Mouse (Mus musculus): Measurements from ENCODE around the gene Hnf1a. TPM values are rescaled to one million over a fixed set of nuclear protein-coding genes. Genes with fewer than 3 reads are reported as not detected.
"Not testable (repeated sequence)": the region's sequence is repeated elsewhere in the genome, so short reads cannot be mapped to it uniquely, and the experiment has no call there.

The Hnf1a gene
- polyA plus RNA-seq, 1 experiment from 2014 or later, result 0.05 TPM

DNA sequence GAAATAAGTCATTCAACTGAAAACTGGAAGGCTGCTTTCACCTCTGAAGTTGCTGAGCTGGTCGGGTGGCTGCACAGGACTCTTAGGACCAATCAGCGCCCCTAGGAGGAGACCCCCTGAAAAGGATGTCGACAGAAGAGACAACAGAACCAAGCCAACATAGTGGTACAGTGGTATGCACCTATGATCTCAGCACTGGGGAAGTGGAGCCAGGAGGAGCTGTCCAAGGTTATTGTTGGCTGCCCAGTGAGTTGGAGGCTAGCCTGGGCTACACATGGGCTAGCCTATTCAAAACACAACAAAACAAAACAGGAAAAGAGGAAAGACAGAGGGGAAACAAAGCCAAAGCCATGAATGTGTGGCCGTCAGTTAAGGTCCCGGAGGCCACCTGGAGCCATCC lies 12.8 kb downstream of the Hnf1a start:
- WGBS, result 83% methylated on average over 5 of the region's 5 CpGs
- no peak for ATAC-seq (ENCODE audit: low FRiP score, low read depth)
- H3K27me3 ChIP-seq (replicated peaks), result no peaks in the 10 kb centered on the region
- no peaks in the 10 kb centered on the region for H3K9me3 ChIP-seq
- H3K4me3 ChIP-seq, result no peak overlapping the region
- H3K36me3 ChIP-seq, result no peaks in the 10 kb centered on the region
- no peak overlapping the region for H3K9ac ChIP-seq
- H3K27ac ChIP-seq, result no peak overlapping the region
- no peak overlapping the region for H3K4me2 ChIP-seq (replicated peaks)
- H3K4me1 ChIP-seq, result no peaks in the 10 kb centered on the region

DNA sequence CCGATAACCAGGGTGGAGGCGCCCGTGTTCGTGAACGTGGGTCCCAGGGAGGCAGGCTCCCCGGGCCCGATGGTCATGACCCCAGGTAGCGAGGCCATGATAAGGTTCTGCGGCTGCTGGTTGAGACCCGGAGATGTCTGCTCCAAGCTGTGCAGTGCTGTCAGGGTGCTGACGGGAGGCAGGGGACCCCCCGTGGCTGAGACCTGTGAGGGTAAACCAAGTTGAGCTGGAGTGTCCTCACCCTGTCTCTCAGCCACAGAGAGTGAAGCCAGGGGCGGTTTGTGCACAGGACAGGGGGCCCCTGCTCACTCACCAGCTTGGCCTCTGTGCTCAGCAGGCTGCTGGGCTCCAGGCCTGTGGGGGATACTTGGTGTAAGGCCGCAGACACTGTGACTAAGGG lies 17.6 kb downstream of the Hnf1a start:
- ATAC-seq (ENCODE audit: low FRiP score, low read depth), result no peak
- peaks cover 14% of the 10 kb centered on the region for H3K36me3 ChIP-seq
- peaks cover 14% of the 10 kb centered on the region for H3K4me1 ChIP-seq
- H3K27ac ChIP-seq, result no peak overlapping the region
- H3K4me2 ChIP-seq (replicated peaks), result no peak overlapping the region
- no peaks in the 10 kb centered on the region for H3K27me3 ChIP-seq (replicated peaks)
- H3K4me3 ChIP-seq, result no peak overlapping the region
- no peaks in the 10 kb centered on the region for H3K9me3 ChIP-seq
- no peak overlapping the region for H3K9ac ChIP-seq
- WGBS, result 92% methylated on average over 14 of the region's 14 CpGs

DNA sequence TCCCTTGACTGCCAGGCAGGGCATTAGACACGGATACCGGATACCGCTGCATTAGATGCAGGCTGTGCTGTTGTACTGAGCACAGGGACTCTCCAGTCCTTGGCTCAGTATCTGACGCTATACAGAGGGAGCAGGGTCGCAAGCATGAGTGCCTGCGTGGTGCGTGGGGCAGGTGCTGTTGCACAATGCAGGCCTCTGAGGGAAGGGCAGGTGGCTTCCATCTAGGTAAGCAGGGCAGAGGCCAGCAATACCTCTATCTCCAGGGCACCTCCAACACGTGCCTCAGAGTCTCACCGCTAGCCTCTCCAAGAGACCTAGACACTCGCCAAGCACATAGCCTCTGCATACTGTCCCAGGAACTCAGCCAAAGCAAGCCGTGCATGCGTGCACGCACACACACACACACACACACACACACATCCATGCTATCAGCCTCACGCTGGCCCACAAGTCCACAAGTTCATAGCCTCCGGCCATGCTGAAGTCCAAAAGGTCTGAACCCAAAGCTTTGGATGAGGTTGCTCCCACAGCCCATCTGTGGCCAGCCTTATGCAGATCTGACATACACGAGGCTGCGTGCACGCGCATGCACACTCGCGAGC lies 19.5 kb downstream of the Hnf1a start:
- Histone ChIP-seq H3K27ac (no peak overlapping the region), H3K4me3 (no peak overlapping the region), H3K9ac (no peak overlapping the region), H3K27me3 (replicated peaks) (no peaks in the 10 kb centered on the region), H3K4me1 (peaks cover 14% of the 10 kb centered on the region), H3K4me2 (replicated peaks) (no peak overlapping the region), H3K36me3 (peaks cover 34% of the 10 kb centered on the region), H3K9me3 (no peaks in the 10 kb centered on the region)
- WGBS, result 88% methylated on average over 21 of the region's 21 CpGs
- ATAC-seq (ENCODE audit: low FRiP score, low read depth), result no peak

GRCm38 (mm10) chr5:114950669-114951068 lies 20.2 kb downstream of the Hnf1a start:
- Histone ChIP-seq H3K9me3 (no peaks in the 10 kb centered on the region), H3K4me3 (no peak overlapping the region), H3K9ac (no peak overlapping the region), H3K4me2 (replicated peaks) (no peak overlapping the region), H3K36me3 (peaks cover 40% of the 10 kb centered on the region), H3K4me1 (peaks cover 14% of the 10 kb centered on the region), H3K27ac (no peak overlapping the region), H3K27me3 (replicated peaks) (no peaks in the 10 kb centered on the region)
- ATAC-seq (ENCODE audit: low FRiP score, low read depth), result no peak
- WGBS, result 74% methylated on average over 12 of the region's 12 CpGs

GRCm38 (mm10) chr5:114949812-114950211 lies 21.1 kb downstream of the Hnf1a start:
- Histone ChIP-seq H3K9me3 (no peaks in the 10 kb centered on the region), H3K4me3 (no peak overlapping the region), H3K4me1 (peaks cover 14% of the 10 kb centered on the region), H3K4me2 (replicated peaks) (no peak overlapping the region), H3K9ac (no peak overlapping the region), H3K27ac (no peak overlapping the region), H3K27me3 (replicated peaks) (no peaks in the 10 kb centered on the region), H3K36me3 (peaks cover 42% of the 10 kb centered on the region)
- ATAC-seq (ENCODE audit: low FRiP score, low read depth), result no peak
- WGBS, result 75% methylated on average over 9 of the region's 9 CpGs

GRCm38 (mm10) chr5:114949316-114949715 lies 21.6 kb downstream of the Hnf1a start:
- H3K27ac ChIP-seq, result no peak overlapping the region
- WGBS, result 71% methylated on average over 5 of the region's 5 CpGs

GRCm38 (mm10) chr5:114948891-114949290 lies 22.0 kb downstream of the Hnf1a start:
- Histone ChIP-seq H3K9me3 (no peaks in the 10 kb centered on the region), H3K27me3 (replicated peaks) (no peaks in the 10 kb centered on the region), H3K4me1 (peaks cover 14% of the 10 kb centered on the region), H3K36me3 (peaks cover 42% of the 10 kb centered on the region), H3K9ac (no peak overlapping the region), H3K4me2 (replicated peaks) (no peak overlapping the region), H3K4me3 (no peak overlapping the region), H3K27ac (no peak overlapping the region)
- 68% methylated on average over 6 of the region's 6 CpGs for WGBS
- no peak for ATAC-seq (ENCODE audit: low FRiP score, low read depth)

More at GRCm38 (mm10) chr5:114949316-114949715, 21.6 kb downstream of the Hnf1a start:
- Histone ChIP-seq H3K4me3 (no peak overlapping the region), H3K36me3 (peaks cover 42% of the 10 kb centered on the region), H3K9me3 (no peaks in the 10 kb centered on the region), H3K27me3 (replicated peaks) (no peaks in the 10 kb centered on the region), H3K4me1 (peaks cover 14% of the 10 kb centered on the region), H3K4me2 (replicated peaks) (no peak overlapping the region), H3K9ac (no peak overlapping the region)
- ATAC-seq (ENCODE audit: low FRiP score, low read depth), result no peak

DNA sequence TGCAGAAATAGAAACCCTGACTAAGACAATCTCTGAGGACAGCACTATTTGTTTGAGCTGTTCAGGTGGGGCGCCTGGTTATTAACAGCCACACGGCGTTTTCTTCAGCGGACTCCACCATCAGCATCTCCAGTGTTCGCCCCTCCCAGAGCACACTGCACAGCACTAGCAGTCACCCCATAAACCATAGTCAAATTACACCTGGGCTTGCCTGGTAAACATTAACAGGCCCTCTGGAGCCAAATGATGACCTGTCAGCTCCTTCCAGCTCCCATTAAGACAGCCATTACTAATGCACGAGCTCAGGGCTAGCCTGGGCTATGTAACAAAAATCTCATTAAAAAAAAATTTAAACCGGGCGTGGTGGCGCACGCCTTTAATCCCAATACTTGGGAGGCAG lies 25.8 kb downstream of the Hnf1a start:
- H3K36me3 ChIP-seq, result peaks cover 41% of the 10 kb centered on the region
- ATAC-seq (ENCODE audit: low FRiP score, low read depth), result no peak
- 95% methylated on average over 10 of the region's 10 CpGs for WGBS

GRCm38 (mm10) chr5:114942766-114943130 lies 28.1 kb downstream of the Hnf1a start:
- Histone ChIP-seq H3K36me3 (peaks cover 22% of the 10 kb centered on the region), H3K27me3 (replicated peaks) (no peaks in the 10 kb centered on the region), H3K27ac (no peak overlapping the region), H3K4me2 (replicated peaks) (peak overlapping the region; percentile 88), H3K9ac (peak overlapping the region; percentile 86), H3K4me3 (peak overlapping the region; percentile 78), H3K9me3 (no peaks in the 10 kb centered on the region), H3K4me1 (peaks cover 6% of the 10 kb centered on the region)
- ATAC-seq (ENCODE audit: low FRiP score, low read depth), result no peak
- 52% methylated on average over 4 of the region's 4 CpGs for WGBS

More for the DNA sequence above, 25.8 kb downstream of the Hnf1a start:
- H3K4me3 ChIP-seq, result no peak overlapping the region
- H3K4me1 ChIP-seq, result peaks cover 13% of the 10 kb centered on the region
- H3K27ac ChIP-seq, result no peak overlapping the region
- H3K4me2 ChIP-seq (replicated peaks), result no peak overlapping the region
- no peaks in the 10 kb centered on the region for H3K27me3 ChIP-seq (replicated peaks)
- H3K9me3 ChIP-seq, result no peaks in the 10 kb centered on the region
- no peak overlapping the region for H3K9ac ChIP-seq

DNA sequence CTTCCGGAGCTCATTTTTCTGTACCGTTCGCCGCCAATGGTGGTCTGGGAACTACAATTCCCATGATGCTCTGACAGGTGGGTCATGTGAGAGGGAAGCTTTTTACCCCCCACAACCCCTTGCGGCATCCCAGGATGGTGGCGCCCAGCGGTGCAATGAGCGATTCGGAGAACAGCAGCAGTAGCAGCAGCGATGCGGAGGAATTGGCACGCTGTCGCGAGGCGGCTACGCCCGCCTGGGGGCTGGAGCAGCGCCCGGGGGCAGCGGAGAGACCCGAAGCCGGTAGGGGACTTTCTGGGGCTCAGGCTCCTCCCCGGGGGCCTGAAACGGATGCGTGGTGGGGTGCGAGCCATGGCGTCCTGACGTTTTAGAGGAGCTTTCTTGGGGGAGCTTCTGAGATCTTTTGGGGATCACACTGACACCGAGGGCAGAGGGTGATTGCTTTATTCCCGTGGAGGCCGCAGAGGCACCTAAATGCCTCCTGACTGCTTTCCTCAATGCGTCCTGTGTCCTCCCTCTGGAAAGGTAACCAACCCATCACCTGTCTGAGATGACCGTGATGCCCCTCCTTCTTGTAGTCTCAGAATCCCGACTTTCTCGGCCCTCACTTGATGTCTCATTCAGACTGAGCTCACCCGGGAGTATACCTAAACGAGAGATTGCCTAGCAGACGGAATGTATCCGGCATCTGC lies 28.7 kb downstream of the Hnf1a start, which contains the start of gene 2210016L21Rik:
Gene 2210016L21Rik (plus strand): TSS at position 85 of the 692 bp plus-strand sequence.
- H3K4me1 ChIP-seq, result peaks cover 6% of the 10 kb centered on the region
- no peaks in the 10 kb centered on the region for H3K27me3 ChIP-seq (replicated peaks)
- H3K27ac ChIP-seq, result 0 out of 2 replicates have a peak within 1 kb of the TSS, but pooled peaks have one; percentile 72
- no peaks in the 10 kb centered on the region for H3K9me3 ChIP-seq
- H3K36me3 ChIP-seq, result peaks cover 17% of the 10 kb centered on the region
- WGBS, result 1% methylated on average over 39 of the region's 39 CpGs
- ATAC-seq (ENCODE audit: low FRiP score, low read depth), result peak; percentile 92
- peak within 1 kb of the TSS; percentile 88 for H3K4me2 ChIP-seq (replicated peaks)
- peak within 1 kb of the TSS; percentile 86 for H3K9ac ChIP-seq
- H3K4me3 ChIP-seq, result peak within 1 kb of the TSS; percentile 78

- H3K9me3 ChIP-seq; H3K4me1 ChIP-seq; H3K4me2 ChIP-seq (replicated peaks); H3K4me3 ChIP-seq; H3K27ac ChIP-seq; H3K27me3 ChIP-seq (replicated peaks); H3K36me3 ChIP-seq; H3K9ac ChIP-seq; ATAC-seq (ENCODE audit: low FRiP score, low read depth): not testable (repeated sequence)
- 58% methylated on average over 3 of the region's 3 CpGs for WGBS
Measured at GRCm38 (mm10) chr5:114941138-114941537, 29.8 kb downstream of the Hnf1a start.

- 8% methylated on average over 3 of the region's 3 CpGs for WGBS
- no peak overlapping the region for H3K9ac ChIP-seq
- no peaks in the 10 kb centered on the region for H3K36me3 ChIP-seq
- no peak for ATAC-seq (ENCODE audit: low FRiP score, low read depth)
- H3K27ac ChIP-seq, result no peak overlapping the region
- peaks cover 6% of the 10 kb centered on the region for H3K4me1 ChIP-seq
- no peaks in the 10 kb centered on the region for H3K9me3 ChIP-seq
- no peak overlapping the region for H3K4me2 ChIP-seq (replicated peaks)
- no peaks in the 10 kb centered on the region for H3K27me3 ChIP-seq (replicated peaks)
- no peak overlapping the region for H3K4me3 ChIP-seq
Measured at GRCm38 (mm10) chr5:114935838-114936237, 35.1 kb downstream of the Hnf1a start.

DNA sequence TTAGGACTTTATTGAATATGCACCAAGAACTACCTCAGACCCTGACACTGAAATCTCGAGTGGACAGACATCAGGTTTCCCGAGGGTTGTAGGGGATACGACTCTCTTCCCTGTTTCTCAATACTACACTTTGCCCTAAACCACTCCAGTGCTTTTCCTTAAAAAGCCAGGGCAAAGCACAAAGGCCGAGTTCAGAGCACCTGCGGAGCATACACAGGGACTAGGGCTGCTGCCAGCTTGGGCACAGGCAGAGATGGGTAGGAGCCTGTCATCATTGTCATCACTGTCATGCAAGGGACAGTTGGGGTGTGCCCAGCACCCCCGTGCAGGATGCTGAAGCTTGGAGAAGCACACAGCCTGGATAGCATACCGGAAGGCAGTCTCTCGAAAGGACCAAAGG lies 37.7 kb downstream of the Hnf1a start:
- no peak for ATAC-seq (ENCODE audit: low FRiP score, low read depth)
- Histone ChIP-seq H3K27me3 (replicated peaks) (no peaks in the 10 kb centered on the region), H3K4me2 (replicated peaks) (no peak overlapping the region), H3K4me3 (no peak overlapping the region), H3K36me3 (no peaks in the 10 kb centered on the region), H3K27ac (no peak overlapping the region), H3K9ac (no peak overlapping the region), H3K9me3 (no peaks in the 10 kb centered on the region), H3K4me1 (peaks cover 6% of the 10 kb centered on the region)
- WGBS, result 90% methylated on average over 8 of the region's 8 CpGs

Measured in neural tube, embryonic 12.5 days (tissue).